Mouse (Mus musculus): ENCODE data around the gene Gm17018. TPM values are rescaled to one million over a fixed set of nuclear protein-coding genes. Genes with fewer than 3 reads are reported as not detected.

Gene Gm17018
- total RNA-seq, 2 experiments from 2014 or later: 76.2 to 79.1 TPM

- Histone ChIP-seq H3K27ac (no peak overlapping the region), H3K4me3 (no peak overlapping the region)
- no peak for TF ChIP-seq CTCF (IDR thresholded peaks at IDR 0.05)
- no peak for DNase-seq (ENCODE audit: extremely low spot score in 1 of 2, low spot score in 2 of 2)
- intact Hi-C loops (cut with DNase I): loop anchor here (10.0 kb wide), 1 partner anchor 475 kb away; the partner anchor contains the start of gene Kazald1
Measured at GRCm38 (mm10) chr19:45549948-45550347, 10.5 kb upstream of the Gm17018 start.

- no peak for TF ChIP-seq CTCF (IDR thresholded peaks at IDR 0.05)
- Histone ChIP-seq H3K4me3 (no peak overlapping the region), H3K27ac (no peak overlapping the region)
- intact Hi-C loops (cut with DNase I): no loop called here
- DNase-seq (ENCODE audit: extremely low spot score in 1 of 2, low spot score in 2 of 2): no peak
Measured at GRCm38 (mm10) chr19:45552187-45552586, 8.2 kb upstream of the Gm17018 start.

GRCm38 (mm10) chr19:45554136-45554535 is 6.3 kb upstream of the Gm17018 start:
- TF ChIP-seq CTCF (IDR thresholded peaks at IDR 0.05): no peak
- no peak for DNase-seq (ENCODE audit: extremely low spot score in 1 of 2, low spot score in 2 of 2)
- Histone ChIP-seq H3K4me3 (no peak overlapping the region), H3K27ac (no peak overlapping the region)
- intact Hi-C loops (cut with DNase I): no loop called here

- TF ChIP-seq CTCF (IDR thresholded peaks at IDR 0.05): no peak
- DNase-seq (ENCODE audit: extremely low spot score in 1 of 2, low spot score in 2 of 2): no peak
- intact Hi-C loops (cut with DNase I): no loop called here
- no peak overlapping the region for H3K27ac ChIP-seq
- no peak overlapping the region for H3K4me3 ChIP-seq
Measured at GRCm38 (mm10) chr19:45565925-45566715, 5.7 kb downstream of the Gm17018 start.

- no peak for DNase-seq (ENCODE audit: extremely low spot score in 1 of 2, low spot score in 2 of 2)
- intact Hi-C loops (cut with DNase I): no loop called here
- TF ChIP-seq CTCF (IDR thresholded peaks at IDR 0.05): no peak
- Histone ChIP-seq H3K27ac (no peak overlapping the region), H3K4me3 (no peak overlapping the region)
Measured at GRCm38 (mm10) chr19:45567367-45567766, 7.0 kb downstream of the Gm17018 start.

GRCm38 (mm10) chr19:45573033-45573432 is 12.6 kb downstream of the Gm17018 start:
- TF ChIP-seq CTCF (IDR thresholded peaks at IDR 0.05): no peak
- no peak overlapping the region for H3K27ac ChIP-seq
- DNase-seq (ENCODE audit: extremely low spot score in 1 of 2, low spot score in 2 of 2): no peak
- intact Hi-C loops (cut with DNase I): loop anchor here (10.0 kb wide), 1 partner anchor 442 kb away; no protein-coding TSS in a partner anchor
- H3K4me3 ChIP-seq: no peak overlapping the region

GRCm38 (mm10) chr19:45573861-45574267 is 13.4 kb downstream of the Gm17018 start:
- peak; percentile 87 for TF ChIP-seq CTCF (IDR thresholded peaks at IDR 0.05)
- intact Hi-C loops (cut with DNase I): loop anchor here (2.0 to 10.0 kb wide), 2 partner anchors 173 to 441 kb away; no protein-coding TSS in a partner anchor
- no peak overlapping the region for H3K4me3 ChIP-seq
- H3K27ac ChIP-seq: no peak overlapping the region
- peak; percentile 68 to 73 for DNase-seq (ENCODE audit: extremely low spot score in 1 of 2, low spot score in 2 of 2)

- intact Hi-C loops (cut with DNase I): loop anchor here (2.0 to 10.0 kb wide), 2 partner anchors 172 to 440 kb away; no protein-coding TSS in a partner anchor
- no peak for DNase-seq (ENCODE audit: extremely low spot score in 1 of 2, low spot score in 2 of 2)
- no peak overlapping the region for H3K4me3 ChIP-seq
- no peak for TF ChIP-seq CTCF (IDR thresholded peaks at IDR 0.05)
- H3K27ac ChIP-seq: no peak overlapping the region
Measured at GRCm38 (mm10) chr19:45574339-45574898, 14.0 kb downstream of the Gm17018 start.

- intact Hi-C loops (cut with DNase I): loop anchor here (2.0 to 10.0 kb wide), 2 partner anchors 172 to 440 kb away; no protein-coding TSS in a partner anchor
- DNase-seq (ENCODE audit: extremely low spot score in 1 of 2, low spot score in 2 of 2): no peak
- Histone ChIP-seq H3K4me3 (no peak overlapping the region), H3K27ac (no peak overlapping the region)
- TF ChIP-seq CTCF (IDR thresholded peaks at IDR 0.05): no peak
Measured at GRCm38 (mm10) chr19:45574941-45575631, 14.7 kb downstream of the Gm17018 start.

GRCm38 (mm10) chr19:45575632-45576001 is 15.2 kb downstream of the Gm17018 start:
- TF ChIP-seq CTCF (IDR thresholded peaks at IDR 0.05): no peak
- H3K4me3 ChIP-seq: no peak overlapping the region
- no peak for DNase-seq (ENCODE audit: extremely low spot score in 1 of 2, low spot score in 2 of 2)
- intact Hi-C loops (cut with DNase I): loop anchor here (2.0 to 10.0 kb wide), 2 partner anchors 171 to 439 kb away; no protein-coding TSS in a partner anchor
- no peak overlapping the region for H3K27ac ChIP-seq

GRCm38 (mm10) chr19:45577141-45577750 is 16.8 kb downstream of the Gm17018 start:
- Histone ChIP-seq H3K4me3 (no peak overlapping the region), H3K27ac (no peak overlapping the region)
- no peak for TF ChIP-seq CTCF (IDR thresholded peaks at IDR 0.05)
- intact Hi-C loops (cut with DNase I): loop anchor here (10.0 kb wide), 1 partner anchor 438 kb away; no protein-coding TSS in a partner anchor
- DNase-seq (ENCODE audit: extremely low spot score in 1 of 2, low spot score in 2 of 2): no peak
